Mouse (Mus musculus) bone marrow, adult 2 months (tissue): ENCODE results near the gene Lrrtm3.

ENCODE experiments used
- CTCF ChIP-seq: fragments of 200-500 bp; IDR thresholded peaks from 2 replicates; pipeline ENCODE4 v1.5.1; 2011; ENCODE audit warnings: low read length, control low read depth; ENCODE audit not compliant: control insufficient read depth, insufficient read depth
- POLR2A ChIP-seq: fragments of 200-500 bp; IDR thresholded peaks from 2 replicates; pipeline ENCODE4 v1.6.1; 2011; ENCODE audit warnings: low read depth, mild to moderate bottlenecking, control low read depth, low read length, borderline replicate concordance; ENCODE audit not compliant: control insufficient read depth

DNA sequence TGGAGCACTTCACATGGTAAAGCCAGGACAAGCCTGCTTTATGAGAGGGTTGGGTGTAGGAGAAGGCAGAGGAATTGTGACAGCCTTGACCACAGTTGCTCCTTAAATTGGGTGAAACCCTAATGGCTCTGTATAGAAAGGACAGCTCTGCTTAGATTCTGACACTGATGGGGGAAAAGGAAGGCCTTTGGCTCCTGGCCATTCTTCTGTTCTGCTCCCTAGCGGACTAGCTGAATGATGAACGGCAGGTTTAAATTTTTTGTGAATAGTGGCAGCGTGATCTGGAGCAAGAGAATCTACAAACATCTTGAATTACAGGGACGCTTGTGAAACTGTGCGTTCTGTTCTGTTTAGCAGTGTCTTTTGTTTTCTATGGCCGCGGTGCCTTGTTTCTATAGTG is 45.4 kb upstream of the Lrrtm3 start:
- TF ChIP-seq POLR2A: no peak
- no peak for TF ChIP-seq CTCF
